Mouse (Mus musculus) heart, adult 2 months (tissue): ENCODE measurements around the gene 5730522E02Rik.

Experiments used
- CTCF ChIP-seq: fragments of 200-600 bp; IDR thresholded peaks from 2 replicates; pipeline ENCODE4 v1.8.1; 2022; ENCODE audit warnings: antibody characterized with exemption, mild to moderate bottlenecking, moderate library complexity
- POLR2A ChIP-seq: fragments of 200-500 bp; IDR thresholded peaks from 2 replicates; pipeline ENCODE4 v1.6.1; 2011; ENCODE audit warnings: mild to moderate bottlenecking, low read depth, low read length, control low read depth; ENCODE audit not compliant: insufficient read depth

GRCm38 (mm10) chr11:25992216-25992615, 218.3 kb downstream of the 5730522E02Rik start:
- TF ChIP-seq POLR2A (no peak), CTCF (no peak)
